Mouse (Mus musculus): ENCODE data around the gene Gm11034. TPM values are rescaled to one million over a fixed set of nuclear protein-coding genes. Genes with fewer than 3 reads are reported as not detected.
A peak's percentile ranks its signal among the peaks of the same experiment; 100 is the strongest.

The Gm11034 gene
- polyA plus RNA-seq, 1 experiment from 2014 or later, result not detected

DNA sequence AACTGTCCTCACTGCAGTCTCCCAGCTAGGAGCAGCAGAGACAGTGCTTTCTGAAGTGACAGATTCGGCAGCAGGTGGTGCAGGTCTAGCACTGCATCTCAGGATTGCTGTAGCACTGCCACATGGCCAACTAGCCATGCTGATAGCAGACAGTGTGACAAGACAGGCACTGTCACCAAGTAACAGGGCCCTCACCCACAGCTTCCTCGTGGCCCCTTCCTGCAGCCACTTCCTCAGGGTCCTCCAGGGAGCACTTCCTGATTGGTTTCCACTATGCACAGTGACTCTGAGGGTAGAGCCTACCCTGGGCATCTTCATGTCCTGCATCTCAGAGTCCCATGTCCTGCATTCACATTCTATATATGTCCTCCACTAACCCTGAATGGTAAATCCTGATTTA is 31.2 kb upstream of the Gm11034 start:
- no peaks in the 10 kb centered on the region for H3K27me3 ChIP-seq (ENCODE audit: control insufficient read depth, insufficient read depth, low read length)
- H3K9me3 ChIP-seq (ENCODE audit: control insufficient read depth, low read length), result no peaks in the 10 kb centered on the region
- ATAC-seq (ENCODE audit: low FRiP score) (no peak), DNase-seq (ENCODE audit: low spot score) (no peak)
- H3K4me3 ChIP-seq (ENCODE audit: low read depth, low read length), result no peak overlapping the region
- no peak overlapping the region for H3K27ac ChIP-seq (ENCODE audit: low read depth, low read length)
- H3K4me1 ChIP-seq (replicated peaks; ENCODE audit: control insufficient read depth, insufficient read depth, low read length), result no peaks in the 10 kb centered on the region
- H3K9ac ChIP-seq (ENCODE audit: low read depth, low read length), result no peak overlapping the region
- H3K4me2 ChIP-seq (replicated peaks; ENCODE audit: low read depth, low read length), result no peak overlapping the region
- H3K36me3 ChIP-seq (ENCODE audit: control insufficient read depth, insufficient read depth, low read length), result no peaks in the 10 kb centered on the region
- WGBS, result 59% methylated on average over 2 of the region's 2 CpGs

DNA sequence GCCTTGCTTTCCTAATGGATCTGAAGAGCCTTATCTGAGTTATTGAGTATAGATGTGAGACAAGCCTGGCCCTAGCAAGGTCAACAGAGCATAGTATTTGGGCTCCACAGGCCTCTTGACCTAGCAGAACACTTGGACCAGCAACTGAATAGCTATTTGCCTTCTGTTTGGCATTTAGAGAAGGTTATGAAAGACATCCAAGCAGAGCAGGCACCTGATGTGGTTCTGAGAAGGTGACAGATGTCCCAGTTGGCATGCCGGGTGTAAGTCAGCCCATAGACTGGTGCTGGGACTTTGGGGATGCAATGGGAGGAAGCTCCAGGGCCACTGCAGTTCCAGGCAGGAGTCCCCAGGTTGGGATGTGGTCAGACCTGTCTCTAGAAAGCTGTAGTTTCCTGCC is 28.8 kb upstream of the Gm11034 start:
- Histone ChIP-seq H3K4me2 (replicated peaks; ENCODE audit: low read depth, low read length) (no peak overlapping the region), H3K4me3 (ENCODE audit: low read depth, low read length) (no peak overlapping the region), H3K9me3 (ENCODE audit: control insufficient read depth, low read length) (no peaks in the 10 kb centered on the region), H3K4me1 (replicated peaks; ENCODE audit: control insufficient read depth, insufficient read depth, low read length) (no peaks in the 10 kb centered on the region), H3K9ac (ENCODE audit: low read depth, low read length) (no peak overlapping the region), H3K36me3 (ENCODE audit: control insufficient read depth, insufficient read depth, low read length) (no peaks in the 10 kb centered on the region), H3K27ac (ENCODE audit: low read depth, low read length) (no peak overlapping the region), H3K27me3 (ENCODE audit: control insufficient read depth, insufficient read depth, low read length) (no peaks in the 10 kb centered on the region)
- ATAC-seq (ENCODE audit: low FRiP score) (no peak), DNase-seq (ENCODE audit: low spot score) (no peak)
- 95% methylated on average over 1 of the region's 1 CpGs for WGBS

DNA sequence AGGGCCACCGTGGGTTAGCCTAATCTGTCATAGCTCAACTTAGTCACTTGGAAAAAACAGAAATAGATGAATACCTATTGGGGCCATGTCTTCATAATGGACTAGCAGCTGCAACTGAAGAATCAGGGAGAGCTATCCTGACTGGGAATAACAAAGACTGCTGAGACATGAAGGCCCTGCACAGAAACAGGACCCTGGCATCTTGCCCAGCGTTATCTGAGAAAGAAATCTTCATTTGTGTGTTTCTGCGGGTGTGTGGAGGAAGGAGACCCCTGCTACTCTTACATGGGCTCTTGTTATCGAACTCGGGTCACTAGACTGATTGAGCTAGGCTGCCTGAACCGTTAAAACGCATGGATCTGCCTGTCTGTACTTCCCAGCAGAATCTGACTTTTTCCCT is 27.5 kb upstream of the Gm11034 start:
- Histone ChIP-seq H3K27ac (ENCODE audit: low read depth, low read length) (0 out of 2 replicates have a peak overlapping the region, but pooled peaks have one; percentile 92), H3K36me3 (ENCODE audit: control insufficient read depth, insufficient read depth, low read length) (no peaks in the 10 kb centered on the region), H3K9ac (ENCODE audit: low read depth, low read length) (peak overlapping the region; percentile 53), H3K4me2 (replicated peaks; ENCODE audit: low read depth, low read length) (peak overlapping the region; percentile 61), H3K27me3 (ENCODE audit: control insufficient read depth, insufficient read depth, low read length) (no peaks in the 10 kb centered on the region), H3K4me1 (replicated peaks; ENCODE audit: control insufficient read depth, insufficient read depth, low read length) (no peaks in the 10 kb centered on the region), H3K4me3 (ENCODE audit: low read depth, low read length) (peak overlapping the region; percentile 56), H3K9me3 (ENCODE audit: control insufficient read depth, low read length) (no peaks in the 10 kb centered on the region)
- 77% methylated on average over 7 of the region's 7 CpGs for WGBS
- DNase-seq (ENCODE audit: low spot score) (no peak), ATAC-seq (ENCODE audit: low FRiP score) (no peak)

DNA sequence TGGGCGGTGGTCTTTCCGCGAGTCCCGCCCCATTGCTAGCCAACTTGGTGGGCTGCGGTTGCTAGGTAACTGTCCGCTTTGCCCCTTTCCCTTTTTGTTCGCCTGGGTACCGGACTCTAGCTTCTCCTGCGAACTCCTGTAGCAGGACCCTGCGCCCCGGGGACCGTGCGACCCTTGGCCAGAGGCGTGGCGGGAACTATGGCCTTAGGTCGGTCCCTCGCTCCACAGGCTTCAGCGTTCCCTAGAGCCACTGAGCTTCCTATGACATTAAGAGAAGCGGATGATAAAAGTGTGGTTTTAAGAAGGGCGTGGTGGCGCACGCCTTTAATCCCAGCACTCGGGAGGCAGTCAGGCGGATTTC is 26.9 kb upstream of the Gm11034 start:
- Histone ChIP-seq H3K4me1 (replicated peaks; ENCODE audit: control insufficient read depth, insufficient read depth, low read length) (no peaks in the 10 kb centered on the region), H3K36me3 (ENCODE audit: control insufficient read depth, insufficient read depth, low read length) (no peaks in the 10 kb centered on the region), H3K27me3 (ENCODE audit: control insufficient read depth, insufficient read depth, low read length) (no peaks in the 10 kb centered on the region), H3K4me2 (replicated peaks; ENCODE audit: low read depth, low read length) (peak overlapping the region; percentile 61), H3K4me3 (ENCODE audit: low read depth, low read length) (peak overlapping the region; percentile 56), H3K9ac (ENCODE audit: low read depth, low read length) (peak overlapping the region; percentile 53), H3K27ac (ENCODE audit: low read depth, low read length) (peak overlapping the region; percentile 92), H3K9me3 (ENCODE audit: control insufficient read depth, low read length) (no peaks in the 10 kb centered on the region)
- no peak for DNase-seq (ENCODE audit: low spot score)
- ATAC-seq (ENCODE audit: low FRiP score), result no peak
- WGBS, result 2% methylated on average over 24 of the region's 24 CpGs

DNA sequence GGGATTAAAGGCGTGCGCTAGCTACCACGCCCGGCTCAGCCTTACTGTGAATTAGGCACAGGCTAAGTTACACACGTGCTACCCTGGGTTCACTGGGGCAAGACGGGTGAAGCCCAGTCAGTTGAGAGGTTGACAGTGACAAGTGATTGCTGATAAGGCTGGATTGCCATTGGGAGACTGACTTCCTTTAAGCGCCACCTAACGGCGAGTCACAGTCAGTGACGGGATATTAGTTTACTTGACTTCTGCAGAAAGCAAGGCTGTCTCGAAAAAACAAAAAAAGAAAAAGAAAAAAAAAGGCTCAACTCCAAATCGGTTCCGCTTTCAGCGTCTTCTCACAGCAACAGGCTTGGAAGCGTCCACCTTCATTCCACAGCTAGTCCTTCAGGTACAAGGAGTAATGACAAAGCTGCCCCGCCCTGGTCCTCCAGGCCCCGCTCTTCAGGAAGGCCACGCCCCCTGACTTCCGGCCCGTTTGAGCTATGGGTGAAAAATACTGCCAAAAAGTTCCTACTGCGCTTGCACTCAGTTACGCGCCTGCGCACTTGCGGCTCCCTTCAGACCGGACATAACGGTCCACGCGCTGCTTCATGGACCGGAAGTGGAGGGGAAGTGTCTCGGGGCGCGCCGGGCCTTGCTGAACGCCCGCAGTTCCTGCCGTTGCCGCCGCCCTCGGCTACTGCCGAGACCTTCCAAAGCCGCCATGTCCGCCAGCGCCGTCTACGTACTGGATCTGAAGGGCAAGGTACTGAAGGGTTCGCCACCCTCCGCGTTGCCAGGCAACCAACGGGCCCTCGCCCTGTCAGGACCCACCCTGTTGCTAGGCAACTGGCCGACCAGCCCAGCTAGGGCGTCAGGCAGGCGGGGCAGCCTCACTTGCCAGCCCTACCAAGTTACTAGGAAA is 26.3 kb upstream of the Gm11034 start, which contains the start of gene Ap1m1:
Gene Ap1m1, plus strand, starts transcription at position 520 of the 904 bp plus-strand sequence.
- H3K27ac ChIP-seq (ENCODE audit: low read depth, low read length), result peak within 1 kb of the TSS; percentile 92
- WGBS, result under 1% methylated on average over 54 of the region's 54 CpGs
- H3K36me3 ChIP-seq (ENCODE audit: control insufficient read depth, insufficient read depth, low read length), result no peaks in the 10 kb centered on the region
- H3K4me3 ChIP-seq (ENCODE audit: low read depth, low read length), result peak within 1 kb of the TSS; percentile 56
- H3K27me3 ChIP-seq (ENCODE audit: control insufficient read depth, insufficient read depth, low read length), result no peaks in the 10 kb centered on the region
- ATAC-seq (ENCODE audit: low FRiP score), result peak; percentile 97
- DNase-seq (ENCODE audit: low spot score), result peak; percentile 99
- no peaks in the 10 kb centered on the region for H3K4me1 ChIP-seq (replicated peaks; ENCODE audit: control insufficient read depth, insufficient read depth, low read length)
- H3K4me2 ChIP-seq (replicated peaks; ENCODE audit: low read depth, low read length), result peak within 1 kb of the TSS; percentile 61
- no peaks in the 10 kb centered on the region for H3K9me3 ChIP-seq (ENCODE audit: control insufficient read depth, low read length)
- H3K9ac ChIP-seq (ENCODE audit: low read depth, low read length), result peak within 1 kb of the TSS; percentile 53

DNA sequence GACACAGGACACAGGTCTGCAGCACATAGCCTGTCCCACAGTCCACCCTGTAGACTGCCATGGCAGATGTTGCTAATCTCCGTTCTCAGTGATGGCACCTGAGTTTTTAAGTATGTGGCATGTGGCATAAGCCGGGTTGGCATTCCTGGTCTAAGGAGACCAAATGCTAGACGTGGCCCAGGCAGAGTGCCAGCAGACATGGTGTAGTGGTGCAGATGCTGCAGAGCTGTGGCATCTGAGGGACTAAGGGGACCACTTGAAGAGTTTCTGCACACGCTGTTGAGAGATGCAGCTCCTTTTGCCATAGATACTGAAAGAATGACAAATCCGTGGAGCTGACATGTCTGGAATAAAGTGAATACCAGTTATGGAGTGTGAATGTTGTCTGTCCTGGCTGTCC is 9.2 kb upstream of the Gm11034 start:
- DNase-seq (ENCODE audit: low spot score) (no peak), ATAC-seq (ENCODE audit: low FRiP score) (no peak)
- Histone ChIP-seq H3K9ac (ENCODE audit: low read depth, low read length) (no peak overlapping the region), H3K27ac (ENCODE audit: low read depth, low read length) (no peak overlapping the region), H3K4me3 (ENCODE audit: low read depth, low read length) (no peak overlapping the region), H3K9me3 (ENCODE audit: control insufficient read depth, low read length) (no peaks in the 10 kb centered on the region), H3K27me3 (ENCODE audit: control insufficient read depth, insufficient read depth, low read length) (no peaks in the 10 kb centered on the region), H3K4me1 (replicated peaks; ENCODE audit: control insufficient read depth, insufficient read depth, low read length) (no peaks in the 10 kb centered on the region; the same call in 1 of the 2 replicates), H3K4me2 (replicated peaks; ENCODE audit: low read depth, low read length) (no peak overlapping the region), H3K36me3 (ENCODE audit: control insufficient read depth, insufficient read depth, low read length) (peaks cover 5% of the 10 kb centered on the region)
- WGBS, result 95% methylated on average over 5 of the region's 5 CpGs

DNA sequence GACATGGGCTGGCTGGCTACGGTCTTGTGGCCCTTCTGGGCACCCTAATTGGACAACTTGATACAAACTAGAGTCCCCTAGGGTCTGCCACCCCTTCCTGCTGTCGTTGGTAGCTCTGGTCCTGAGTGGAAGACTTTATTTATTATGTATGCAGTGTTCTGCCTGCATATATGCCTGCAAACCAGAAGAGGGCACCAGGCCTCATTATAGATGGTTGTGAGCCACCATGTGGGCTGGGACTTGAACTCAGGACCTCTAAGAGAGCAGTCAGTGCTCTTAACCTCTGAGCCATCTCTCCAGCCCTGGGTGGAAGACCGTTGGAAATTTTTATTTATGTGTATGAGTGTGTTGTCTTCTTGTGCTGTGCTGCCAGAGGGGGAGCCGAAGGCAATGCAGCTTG is 7.3 kb upstream of the Gm11034 start:
- H3K4me3 ChIP-seq (ENCODE audit: low read depth, low read length), result peak overlapping the region; percentile 71
- no peaks in the 10 kb centered on the region for H3K9me3 ChIP-seq (ENCODE audit: control insufficient read depth, low read length)
- no peak overlapping the region for H3K27ac ChIP-seq (ENCODE audit: low read depth, low read length)
- H3K4me2 ChIP-seq (replicated peaks; ENCODE audit: low read depth, low read length), result peak overlapping the region; percentile 48
- no peak for ATAC-seq (ENCODE audit: low FRiP score)
- H3K4me1 ChIP-seq (replicated peaks; ENCODE audit: control insufficient read depth, insufficient read depth, low read length), result no peaks in the 10 kb centered on the region; the same call in 1 of the 2 replicates
- DNase-seq (ENCODE audit: low spot score), result no peak
- no peak overlapping the region for H3K9ac ChIP-seq (ENCODE audit: low read depth, low read length)
- H3K27me3 ChIP-seq (ENCODE audit: control insufficient read depth, insufficient read depth, low read length), result no peaks in the 10 kb centered on the region
- peaks cover 5% of the 10 kb centered on the region for H3K36me3 ChIP-seq (ENCODE audit: control insufficient read depth, insufficient read depth, low read length)
- WGBS, result 84% methylated on average over 4 of the region's 4 CpGs

DNA sequence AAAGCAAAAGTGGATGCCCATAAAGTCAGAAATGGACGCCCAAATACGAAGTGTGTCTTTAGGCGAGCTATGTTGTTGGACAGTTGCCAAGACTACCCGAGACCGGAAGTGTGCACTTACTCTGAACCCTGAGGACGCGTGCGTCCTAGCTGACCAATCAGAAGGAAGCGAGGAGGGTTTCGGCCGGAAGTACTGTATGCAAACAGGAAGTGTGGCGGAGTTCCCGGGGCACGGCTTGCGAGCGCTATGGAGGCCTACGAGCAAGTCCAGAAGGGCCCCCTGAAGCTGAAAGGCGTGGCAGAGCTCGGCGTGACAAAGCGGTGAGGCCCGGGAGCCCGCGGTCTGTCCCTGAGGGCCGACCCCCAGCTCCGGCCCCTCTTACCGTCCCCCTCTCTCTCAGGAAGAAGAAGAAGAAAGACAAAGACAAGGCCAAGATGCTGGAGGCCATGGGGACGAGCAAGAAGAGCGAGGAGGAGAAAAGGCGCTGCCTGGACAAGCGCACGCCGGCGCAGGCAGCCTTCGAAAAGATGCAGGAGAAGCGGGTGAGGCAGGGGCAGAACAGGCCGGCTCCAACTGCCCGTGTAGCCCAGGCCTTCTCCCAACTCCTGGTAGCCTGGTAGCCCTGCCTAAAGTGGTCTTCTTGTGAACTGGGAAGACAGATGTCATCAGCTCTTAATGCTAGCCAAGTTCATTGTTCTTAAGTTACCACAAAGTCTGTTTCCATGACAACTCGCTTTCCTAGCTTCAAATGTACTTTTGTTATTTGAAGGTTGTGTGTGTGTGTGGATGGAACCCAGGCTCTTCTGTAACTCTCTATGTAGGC is 6.3 kb upstream of the Gm11034 start, which contains the start of gene Fam32a:
Gene Fam32a, plus strand, starts transcription at position 190 of the 823 bp plus-strand sequence.
- Histone ChIP-seq H3K4me3 (ENCODE audit: low read depth, low read length) (peak within 1 kb of the TSS; percentile 71), H3K4me2 (replicated peaks; ENCODE audit: low read depth, low read length) (peak within 1 kb of the TSS; percentile 48), H3K9ac (ENCODE audit: low read depth, low read length) (peak within 1 kb of the TSS; percentile 72), H3K4me1 (replicated peaks; ENCODE audit: control insufficient read depth, insufficient read depth, low read length) (no peaks in the 10 kb centered on the region; the same call in 1 of the 2 replicates), H3K36me3 (ENCODE audit: control insufficient read depth, insufficient read depth, low read length) (peaks cover 5% of the 10 kb centered on the region), H3K27me3 (ENCODE audit: control insufficient read depth, insufficient read depth, low read length) (no peaks in the 10 kb centered on the region), H3K27ac (ENCODE audit: low read depth, low read length) (0 out of 2 replicates have a peak within 1 kb of the TSS, but pooled peaks have one; percentile 17), H3K9me3 (ENCODE audit: control insufficient read depth, low read length) (no peaks in the 10 kb centered on the region)
- DNase-seq (ENCODE audit: low spot score) (peak; percentile 94), ATAC-seq (ENCODE audit: low FRiP score) (peak; percentile 99)
- 11% methylated on average over 39 of the region's 39 CpGs for WGBS
